Mouse (Mus musculus) embryonic fibroblast, embryonic 13.5 days (primary cell): ENCODE measurements around the gene Qpctl.

Experiments
- CTCF ChIP-seq: IDR thresholded peaks from 2 replicates; pipeline ENCODE4 v1.5.1; 2011; ENCODE audit warnings: mild to moderate bottlenecking, control low read depth, low read length, moderate library complexity, borderline replicate concordance; ENCODE audit not compliant: insufficient read depth
- POLR2A ChIP-seq: IDR thresholded peaks from 2 replicates; pipeline ENCODE4 v1.6.1; 2011; ENCODE audit warnings: low read depth, mild to moderate bottlenecking, control low read depth, low read length, moderate library complexity

DNA sequence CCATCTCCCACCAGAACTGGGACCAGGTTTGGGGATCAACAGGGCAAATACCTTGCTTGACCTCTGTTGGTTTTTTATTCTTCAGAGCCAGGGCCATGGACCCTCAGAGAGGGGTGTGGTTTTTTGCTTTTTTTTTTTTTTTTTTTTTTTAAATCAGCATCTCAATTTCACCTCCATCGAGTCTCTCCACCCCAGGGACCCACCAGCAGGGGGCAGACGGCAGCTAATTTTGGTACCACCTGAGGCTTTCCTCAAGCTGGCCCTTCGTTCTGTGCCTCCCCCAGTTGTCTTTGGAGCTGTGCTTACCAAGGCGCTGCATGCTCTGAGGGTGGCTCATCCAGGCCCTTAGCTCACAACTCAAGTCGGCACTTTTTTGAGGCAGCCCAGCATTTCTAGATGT is 11.7 kb downstream of the Qpctl start:
- TF ChIP-seq POLR2A = no peak
- peak; percentile 30; the same call in 1 of the 2 replicates for TF ChIP-seq CTCF
